Mouse (Mus musculus) right cerebral cortex, adult 18-20 months (tissue): Measurements from ENCODE around the gene Cd38.

Experiments used
- DNase-seq: peaks from one replicate; pipeline ENCODE4 v3.0.0; 2022; ENCODE audit warnings: mixed read lengths

Gene Cd38

DNA sequence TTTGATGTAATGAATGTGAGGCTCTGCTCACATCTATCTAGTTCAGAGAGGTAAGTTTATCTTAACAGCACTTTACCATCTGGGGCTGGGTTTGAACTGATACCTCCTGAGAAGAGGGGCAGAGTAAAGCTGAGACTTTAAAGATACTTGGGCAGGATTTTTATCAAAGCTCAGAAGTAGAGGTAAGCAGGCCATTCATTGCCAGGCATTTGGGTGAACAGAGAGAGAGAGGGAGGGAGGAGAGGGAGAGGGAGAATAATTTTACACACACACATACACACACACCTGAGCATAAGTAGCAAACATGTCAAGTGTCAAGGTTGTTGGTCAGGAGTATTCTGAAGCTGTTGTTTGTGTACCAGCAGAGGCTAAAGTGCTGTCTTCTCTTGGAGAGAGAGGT lies at the start of gene Cd38:
Cd38 (plus strand) TSS at position 301 of the 400 bp plus-strand sequence.
- DNase-seq: no peak

DNA sequence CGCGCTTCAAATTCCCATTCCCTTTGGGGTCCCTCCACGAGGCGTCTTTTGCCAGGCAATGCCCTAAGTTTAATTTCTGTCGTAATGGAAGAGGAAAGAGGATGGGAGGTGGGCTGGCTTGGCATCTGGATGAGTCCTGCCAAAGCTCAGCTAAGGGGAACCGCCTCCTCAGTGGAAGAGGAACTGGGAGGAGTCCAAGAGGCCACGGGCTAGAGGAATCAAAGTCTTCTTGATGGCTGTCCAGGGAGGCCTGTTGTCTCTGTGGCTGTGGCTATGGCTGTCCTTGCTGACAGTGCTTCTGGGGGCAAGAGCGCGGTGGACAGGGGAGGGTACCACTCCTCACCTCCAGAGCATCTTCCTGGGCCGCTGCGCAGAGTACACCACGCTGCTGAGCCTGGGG lies 49.7 kb upstream of the Cd38 start, which contains the start of gene Bst1:
Bst1 (plus strand) TSS at position 191 of the 400 bp plus-strand sequence.
- no peak for DNase-seq

DNA sequence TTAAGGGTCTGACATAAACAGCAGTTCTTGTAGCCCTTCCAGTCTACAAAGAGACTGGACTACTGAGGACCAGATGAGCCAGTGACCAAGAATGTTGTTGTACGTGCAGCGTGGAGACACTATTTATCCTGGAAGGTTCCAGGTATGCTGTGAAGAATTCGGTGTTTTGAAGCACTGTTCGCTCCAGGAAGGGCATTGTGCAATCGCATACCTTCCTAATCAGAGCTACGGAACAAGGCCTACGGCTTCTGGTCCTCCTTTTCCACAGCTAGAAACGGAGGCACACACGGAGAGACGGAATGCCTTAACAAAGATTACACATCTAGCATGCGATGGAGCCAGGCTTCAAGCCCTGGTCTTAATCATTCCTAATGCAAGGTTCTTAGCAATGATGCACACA lies 47.6 kb upstream of the Cd38 start:
- no peak for DNase-seq

DNA sequence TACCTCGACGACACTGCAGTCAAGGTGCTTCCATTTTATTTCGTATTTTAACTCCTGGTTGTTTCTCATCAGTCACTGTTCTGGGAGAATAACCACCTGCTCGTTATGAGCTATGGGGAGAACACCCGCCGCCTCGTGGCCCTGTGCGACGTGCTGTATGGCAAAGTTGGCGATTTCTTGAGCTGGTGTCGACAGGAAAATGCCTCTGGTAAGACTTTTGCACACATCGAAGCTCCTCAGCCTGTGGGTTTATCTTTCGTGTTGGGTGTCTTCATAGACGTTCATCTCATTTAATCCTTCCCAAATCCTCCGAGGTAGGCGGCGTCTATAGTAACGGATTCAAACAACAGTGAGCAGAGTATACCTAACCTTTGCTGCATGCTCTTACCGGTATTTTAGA lies 46.8 kb upstream of the Cd38 start, which contains the start of gene Fbxl5:
Fbxl5 (minus strand) TSS at position 101 of the 400 bp plus-strand sequence.
- no peak for DNase-seq

DNA sequence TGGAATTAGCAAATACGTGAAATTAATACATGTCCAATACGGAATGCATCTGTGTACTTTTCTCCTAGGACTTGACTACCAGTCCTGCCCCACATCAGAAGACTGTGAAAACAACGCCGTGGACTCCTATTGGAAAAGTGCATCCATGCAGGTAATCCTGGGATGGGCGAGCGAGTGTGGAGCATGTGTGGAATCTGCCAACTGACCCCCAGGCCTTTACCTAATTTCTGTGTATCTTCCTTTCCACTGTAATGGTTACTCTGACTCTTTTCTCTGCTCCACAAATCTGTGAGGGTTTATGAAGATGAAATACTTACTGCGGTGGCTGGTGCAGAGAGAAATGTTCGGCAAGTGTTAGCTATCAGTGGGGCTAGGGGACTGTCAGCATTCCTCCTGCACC lies 46.2 kb upstream of the Cd38 start:
- DNase-seq: no peak

DNA sequence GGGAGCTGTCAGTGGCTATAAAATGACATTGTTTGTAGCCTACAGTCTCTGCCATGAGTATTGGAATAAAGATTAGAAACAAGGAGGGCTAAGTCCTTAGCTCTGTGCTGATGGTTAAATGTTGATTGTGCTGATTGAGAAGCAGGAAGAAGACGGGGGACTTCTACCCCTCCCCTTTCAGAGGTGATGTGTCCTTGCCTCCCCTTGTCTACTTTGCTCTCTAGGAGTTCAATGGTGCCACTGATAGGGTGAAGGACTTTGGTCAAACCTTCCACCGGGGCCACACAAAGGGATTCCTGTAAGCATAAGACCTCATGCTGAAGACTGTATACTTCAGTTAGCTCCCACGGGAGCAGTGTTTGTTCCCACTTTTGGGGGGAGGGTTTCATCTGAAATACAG lies 45.5 kb upstream of the Cd38 start:
- DNase-seq: no peak

DNA sequence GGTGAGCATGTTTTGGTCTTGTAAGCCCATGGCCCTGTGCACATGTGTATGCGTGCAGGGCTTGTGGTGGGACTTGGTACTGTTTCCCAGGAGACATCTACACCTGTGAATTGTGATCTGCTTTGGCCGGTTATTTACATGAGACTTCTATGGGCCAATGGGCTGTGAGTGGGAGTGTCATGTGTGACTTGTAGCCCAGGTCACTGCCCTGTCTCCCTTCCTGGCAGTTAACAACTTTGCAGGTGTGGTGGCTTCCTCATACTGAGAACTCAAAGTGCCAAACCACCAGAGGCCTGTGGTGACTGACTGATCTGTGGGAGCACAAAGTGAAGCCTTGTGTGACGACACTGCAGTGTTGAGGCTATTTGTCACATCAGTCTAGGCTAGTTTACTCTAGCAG lies 43.8 kb upstream of the Cd38 start:
- DNase-seq: no peak

DNA sequence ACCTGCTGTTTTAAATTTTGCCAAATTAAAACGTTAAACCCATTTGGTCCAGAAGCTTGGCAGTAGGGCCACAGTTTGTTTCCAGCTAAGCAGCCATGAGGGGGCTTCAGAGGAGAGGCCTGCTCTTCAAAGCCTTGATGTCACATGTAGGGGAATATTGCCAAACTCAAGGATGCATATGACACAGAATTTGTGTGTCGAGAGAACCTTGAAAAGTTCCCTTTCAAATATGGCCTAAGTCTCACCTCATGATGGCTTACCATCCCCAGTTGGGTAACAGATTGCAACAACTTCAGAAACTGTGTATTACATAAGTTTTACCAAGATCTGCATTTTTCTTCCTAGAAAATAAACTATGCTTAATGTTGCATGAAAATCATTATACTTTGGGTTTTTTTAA lies 41.5 kb upstream of the Cd38 start:
- no peak for DNase-seq

DNA sequence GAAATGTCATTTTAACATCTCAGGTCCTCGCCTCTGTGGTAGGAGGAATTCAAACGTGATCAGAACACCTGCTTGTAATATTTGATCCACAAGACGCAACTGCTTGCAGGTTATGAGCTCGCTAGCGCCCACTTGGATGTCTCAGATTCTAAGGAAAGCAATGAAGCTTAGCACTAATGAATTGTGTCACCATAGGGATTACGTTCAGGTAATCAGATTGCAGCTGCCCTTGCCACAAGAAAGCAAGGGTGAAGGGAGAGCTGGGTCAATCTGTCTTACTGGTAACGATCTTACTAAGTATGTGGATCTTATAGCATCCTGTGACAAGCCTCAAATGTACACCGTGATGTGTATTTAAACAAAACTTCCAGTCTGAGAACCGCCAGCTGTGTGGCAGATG lies 41.0 kb upstream of the Cd38 start:
- DNase-seq: no peak

DNA sequence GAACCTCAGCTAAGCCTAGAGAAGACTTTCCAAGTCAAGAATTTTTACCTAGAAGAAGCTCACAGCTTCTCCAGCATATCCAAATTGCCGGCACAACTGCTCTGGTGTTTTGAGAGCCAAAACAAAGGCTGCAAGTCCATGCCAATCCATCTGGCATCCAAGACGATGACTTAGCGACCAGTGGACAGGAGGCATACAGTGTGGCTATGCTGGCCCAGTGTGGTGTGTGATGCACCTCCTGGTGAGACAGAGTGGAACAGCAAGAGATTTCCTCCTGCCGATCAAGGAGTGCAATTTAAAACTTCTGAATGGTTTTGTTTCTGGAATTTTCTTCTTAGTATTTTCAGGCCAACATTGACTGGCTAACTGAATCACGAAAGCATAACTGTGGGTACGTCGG lies 31.8 kb upstream of the Cd38 start:
- DNase-seq: no peak

DNA sequence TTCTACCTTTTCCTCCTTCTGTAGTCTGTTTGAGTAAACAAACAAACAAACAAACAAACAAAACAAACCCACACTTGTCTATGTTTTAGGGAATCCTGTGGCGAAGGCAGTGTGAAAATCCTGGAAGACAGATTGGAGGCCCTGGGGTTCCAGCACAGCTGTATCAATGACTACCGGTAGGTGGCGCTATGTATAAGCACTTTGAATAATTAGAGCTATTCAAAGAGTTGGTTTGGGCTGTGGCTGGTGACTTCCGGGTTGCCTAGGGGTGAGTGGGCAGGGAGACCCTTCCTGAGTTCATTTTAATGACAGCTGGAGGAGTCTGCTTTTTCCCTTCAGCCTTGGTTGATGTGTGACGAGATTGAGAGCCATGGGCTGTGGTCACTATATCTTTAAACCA lies 31.0 kb upstream of the Cd38 start:
- peak; percentile 35 for DNase-seq

DNA sequence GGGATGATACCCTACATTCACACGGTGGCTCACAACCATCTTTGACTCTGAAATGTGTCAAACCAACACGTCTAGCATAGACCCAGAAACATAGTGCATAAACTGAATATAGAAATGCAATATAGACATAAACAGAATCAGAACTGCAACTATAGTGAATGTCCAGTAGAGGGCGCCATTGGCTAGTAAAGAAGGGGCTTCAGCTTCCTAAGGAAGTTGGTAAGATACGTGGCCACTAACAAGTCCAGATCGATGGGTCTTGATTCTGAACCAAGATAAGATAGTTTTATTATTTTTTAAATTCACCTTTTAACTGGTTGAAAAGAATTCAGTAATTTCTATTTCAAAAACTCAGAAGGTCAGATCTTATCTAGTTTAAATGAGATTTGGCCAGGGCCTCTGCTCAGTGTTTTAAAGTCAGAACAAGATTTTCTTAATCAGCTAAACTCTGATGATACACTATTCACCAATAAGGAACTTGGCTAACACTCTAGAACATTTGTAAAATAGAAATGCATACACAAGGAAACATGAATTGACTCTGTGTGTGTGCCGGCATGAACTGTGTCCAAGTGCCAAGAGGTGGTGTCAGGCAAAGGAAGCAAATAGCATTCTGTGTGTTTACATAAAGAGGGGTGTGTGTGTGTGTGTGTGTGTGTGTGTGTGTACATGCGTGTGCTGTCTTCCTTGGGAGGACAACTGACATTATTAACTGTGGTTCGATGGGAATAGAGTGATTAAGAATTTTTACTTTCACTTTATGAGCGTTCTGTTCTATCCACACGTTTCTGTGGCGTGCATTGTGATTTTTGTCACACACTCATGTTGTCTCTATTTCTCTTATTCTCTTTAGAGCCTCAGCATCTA lies 27.0 kb upstream of the Cd38 start:
- DNase-seq: peak; percentile 43

DNA sequence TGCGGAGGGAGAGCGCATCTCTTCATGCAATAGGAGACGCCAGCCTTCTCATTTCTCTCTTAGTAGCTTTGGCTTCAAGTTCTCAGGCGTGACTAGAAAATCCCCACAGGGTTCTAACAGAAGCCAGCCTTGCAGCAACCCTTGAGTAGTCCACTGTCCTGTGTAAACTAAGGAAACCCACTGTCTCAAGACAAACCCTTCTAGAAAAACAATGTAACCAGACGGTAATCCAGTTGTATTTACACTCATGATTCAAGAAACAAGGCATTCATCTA lies 26.4 kb upstream of the Cd38 start:
- DNase-seq: no peak

DNA sequence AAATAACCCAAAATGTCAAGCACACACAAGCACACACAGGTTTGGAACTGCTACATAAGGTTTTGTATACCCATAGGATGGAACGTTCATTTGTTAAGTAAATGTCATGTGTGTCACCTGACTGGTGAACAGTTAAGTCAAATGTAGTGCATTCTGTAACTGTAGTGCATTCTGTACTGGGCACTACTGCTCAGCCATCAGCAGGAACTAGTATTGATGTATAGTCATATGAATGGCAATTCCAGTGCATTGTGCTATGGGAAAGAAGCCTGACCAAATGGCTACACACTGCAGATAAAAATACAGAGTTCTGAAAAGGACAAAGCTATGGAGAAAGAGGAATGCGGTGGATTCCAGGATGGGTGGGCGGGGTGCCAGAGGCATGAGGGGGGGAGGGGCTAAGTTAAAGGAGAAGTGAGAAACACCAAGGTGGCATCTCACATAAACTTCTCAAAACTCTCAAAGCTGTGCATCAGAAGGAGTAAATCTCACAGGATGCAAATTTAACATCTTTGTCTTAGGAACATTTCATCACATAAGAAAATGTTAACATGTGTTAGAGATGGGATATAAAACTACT lies 25.7 kb upstream of the Cd38 start:
- no peak for DNase-seq

DNA sequence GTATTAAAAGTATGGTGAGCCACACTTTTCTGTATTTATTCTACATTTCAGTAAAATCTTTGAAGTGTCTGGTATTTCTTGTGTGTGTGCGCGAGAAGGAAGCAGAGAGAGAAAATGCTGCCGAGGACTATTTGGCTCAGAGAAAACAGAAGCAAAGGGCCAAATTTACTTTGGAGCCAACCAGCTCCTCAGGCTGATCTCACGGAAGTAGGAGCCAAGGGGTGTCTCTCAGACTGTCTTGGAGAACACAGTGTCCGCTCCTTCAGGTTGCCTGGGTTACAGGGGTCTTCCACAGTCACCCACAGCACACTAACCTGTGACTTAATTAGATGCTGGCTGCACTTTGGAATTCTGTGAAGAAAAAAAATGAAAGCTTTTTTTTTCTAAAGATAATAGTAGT lies 23.3 kb upstream of the Cd38 start:
- DNase-seq: no peak

DNA sequence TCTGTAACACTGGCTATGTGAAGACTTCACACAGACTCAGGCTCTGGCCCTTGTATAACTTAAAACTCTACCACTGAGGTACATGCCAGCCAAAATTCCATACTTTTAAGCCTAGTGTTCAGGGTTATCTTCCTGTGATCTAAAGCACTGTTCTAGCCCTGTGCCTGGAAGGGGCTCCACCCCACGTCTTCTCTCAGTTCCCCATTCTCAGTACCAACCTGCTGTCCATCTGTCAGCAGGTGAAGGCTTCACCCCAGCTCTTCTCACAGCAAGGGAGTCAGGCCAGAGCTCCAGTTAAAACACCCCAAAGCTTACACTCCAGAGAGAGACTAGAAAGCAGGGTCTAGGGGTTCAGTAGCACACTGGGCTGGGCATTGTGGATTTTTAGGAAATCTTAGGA lies 22.7 kb upstream of the Cd38 start:
- no peak for DNase-seq

DNA sequence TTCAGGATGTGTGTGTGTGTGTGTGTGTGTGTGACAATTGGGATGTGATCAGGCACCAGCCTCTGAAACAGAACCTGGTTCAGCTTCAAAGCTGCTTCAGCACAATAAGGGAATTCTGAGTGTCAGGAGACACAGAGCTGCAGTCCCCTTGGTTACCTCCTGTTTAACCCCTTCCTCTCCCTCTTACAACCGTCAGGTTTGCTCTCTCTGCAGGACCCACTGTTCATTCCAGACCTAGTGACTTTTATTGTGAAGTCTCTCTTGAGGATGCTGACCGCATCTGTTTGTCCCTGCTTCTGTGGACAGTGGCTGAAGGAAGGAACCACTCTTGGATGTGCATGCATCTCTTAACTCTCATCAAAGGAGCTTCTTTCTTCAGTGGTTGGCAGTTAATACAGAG lies 22.1 kb upstream of the Cd38 start:
- DNase-seq: no peak

DNA sequence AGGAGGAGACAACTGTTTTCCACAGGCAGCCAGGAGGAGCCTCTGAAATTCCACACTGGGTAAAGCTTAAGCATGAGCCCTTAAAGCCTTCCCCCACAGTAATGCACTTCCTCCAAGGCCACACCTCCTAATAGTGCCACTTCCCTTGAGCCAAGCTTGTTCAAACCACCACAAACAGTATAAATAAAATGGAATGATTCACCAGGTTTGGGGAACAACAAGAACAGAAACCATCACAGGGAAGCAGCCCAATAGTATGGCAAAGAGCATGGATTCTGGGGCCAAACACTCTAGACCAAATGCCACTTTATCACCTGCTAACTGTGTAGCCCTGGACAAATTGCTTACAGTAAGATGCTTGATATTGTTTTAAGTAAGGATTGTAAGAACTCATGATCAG lies 20.8 kb upstream of the Cd38 start:
- no peak for DNase-seq

DNA sequence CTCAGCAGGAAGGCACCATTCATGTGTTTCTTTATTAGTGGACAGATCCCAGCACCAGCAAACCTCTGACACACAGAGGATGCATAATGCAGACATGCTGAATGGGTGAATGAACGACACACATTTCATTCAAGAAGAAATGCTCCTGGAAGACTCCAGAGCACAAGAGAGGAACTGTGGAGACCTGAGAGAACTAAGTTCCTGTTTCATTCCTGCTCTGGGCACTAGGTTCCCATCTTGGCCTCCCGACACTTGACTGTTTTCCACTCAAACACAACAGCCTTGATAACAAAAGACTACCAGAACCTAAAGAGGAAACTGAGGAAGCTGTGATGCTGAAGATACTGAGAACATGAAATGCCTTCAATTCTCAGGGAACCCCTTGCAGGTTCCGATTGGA lies 20.1 kb upstream of the Cd38 start:
- no peak for DNase-seq

DNA sequence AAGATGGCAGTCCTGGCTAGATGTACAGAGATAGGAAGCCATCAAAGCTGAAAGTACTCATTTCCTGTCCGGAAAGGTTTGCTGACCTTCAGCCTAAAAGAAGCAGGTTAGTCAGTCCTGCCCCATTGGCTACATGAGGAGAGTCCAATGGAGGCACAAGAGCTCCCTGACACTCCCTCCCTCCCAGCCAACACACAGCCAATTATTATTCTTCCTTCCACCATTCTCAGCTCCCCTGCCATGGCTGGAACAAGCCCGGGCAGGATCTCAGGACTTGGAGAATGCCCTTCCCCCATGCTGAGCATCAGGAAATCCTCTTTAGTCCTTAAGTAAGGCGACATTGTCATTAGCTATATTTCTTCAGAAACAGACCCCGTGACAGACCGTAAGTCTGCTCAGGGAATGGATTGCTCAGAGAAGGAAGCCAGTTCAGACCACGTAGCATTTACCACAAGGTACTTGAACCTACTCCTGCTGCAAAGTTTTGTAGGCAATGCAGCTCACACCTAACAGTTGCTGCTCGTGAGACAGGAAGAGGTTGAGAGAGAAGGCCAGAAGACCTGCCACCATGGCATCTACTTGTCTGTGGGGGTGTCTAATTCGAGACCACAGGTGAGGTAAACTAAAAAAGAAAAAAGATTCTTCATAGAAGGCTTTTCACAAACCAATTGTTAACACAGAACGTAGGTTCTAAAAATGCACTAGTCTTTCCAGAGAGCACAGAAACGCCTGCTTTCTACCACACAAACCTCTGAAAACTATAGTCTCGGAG lies 15.1 kb upstream of the Cd38 start:
- DNase-seq: no peak

DNA sequence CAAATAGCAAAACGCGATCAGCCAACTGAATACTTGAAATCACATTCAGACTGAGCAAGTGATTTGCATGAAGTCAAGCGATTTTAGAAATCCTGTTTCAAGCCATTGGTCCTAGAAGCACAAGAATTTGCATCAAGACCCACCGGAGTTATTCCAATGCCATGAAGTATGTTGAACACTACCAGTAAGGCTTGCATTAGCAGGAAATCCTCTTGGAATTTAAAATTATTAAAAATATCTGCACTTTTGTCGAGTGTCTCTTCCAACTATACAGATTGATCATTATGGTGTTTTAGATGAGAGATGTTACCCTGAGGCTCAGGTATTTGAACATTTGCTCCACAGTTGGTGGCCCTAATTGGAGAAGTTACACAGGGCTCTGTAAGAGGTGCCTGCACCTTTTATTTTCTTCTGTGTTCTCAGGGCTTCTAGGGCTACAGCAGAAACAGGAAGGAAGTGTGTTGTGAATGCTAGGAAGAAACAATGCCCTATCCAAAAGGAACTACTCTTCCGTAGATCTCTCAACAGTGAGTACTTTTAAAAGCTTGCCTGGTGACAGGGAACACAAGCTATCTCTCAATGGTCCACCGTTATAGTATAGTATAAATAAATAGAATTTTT lies 14.4 kb upstream of the Cd38 start:
- DNase-seq: no peak

DNA sequence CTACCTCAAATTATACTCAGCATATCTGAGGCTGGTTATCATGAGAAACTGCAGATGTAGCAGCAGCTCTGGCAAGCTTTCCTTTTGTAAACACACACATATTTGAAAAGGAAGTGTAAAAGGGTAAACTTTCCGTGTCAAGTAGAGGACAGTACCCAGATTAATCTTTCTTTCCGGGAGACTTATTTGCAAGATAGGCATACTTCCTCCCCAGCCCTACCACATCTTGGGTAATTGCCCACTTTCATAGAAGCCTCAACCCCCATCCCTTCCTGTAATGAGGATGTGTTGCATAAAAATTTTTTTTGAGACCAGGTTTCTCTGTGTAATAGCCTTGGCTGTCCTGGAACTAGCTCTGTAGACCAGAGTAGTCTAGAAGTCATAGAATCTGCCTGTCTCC lies 12.6 kb upstream of the Cd38 start:
- no peak for DNase-seq

DNA sequence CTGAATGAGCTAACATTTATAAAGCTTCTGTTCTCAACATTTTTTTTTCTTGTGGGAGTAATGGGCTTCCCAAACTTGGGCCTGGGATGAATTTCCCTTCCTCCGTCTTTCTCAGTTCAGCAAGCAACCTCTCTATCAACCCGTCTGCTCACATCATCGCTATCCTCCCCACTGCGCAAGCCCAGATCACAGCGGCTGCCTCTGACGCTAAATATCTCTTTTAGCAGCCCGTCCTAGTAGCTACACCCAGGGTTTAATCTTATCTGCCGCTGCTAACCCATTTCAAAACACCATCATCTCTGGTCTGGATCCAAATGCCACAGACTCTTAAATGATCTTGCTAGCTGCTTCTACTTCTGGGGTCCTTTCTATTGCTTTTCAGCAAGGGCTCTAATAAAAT lies 8.7 kb upstream of the Cd38 start:
- no peak for DNase-seq

DNA sequence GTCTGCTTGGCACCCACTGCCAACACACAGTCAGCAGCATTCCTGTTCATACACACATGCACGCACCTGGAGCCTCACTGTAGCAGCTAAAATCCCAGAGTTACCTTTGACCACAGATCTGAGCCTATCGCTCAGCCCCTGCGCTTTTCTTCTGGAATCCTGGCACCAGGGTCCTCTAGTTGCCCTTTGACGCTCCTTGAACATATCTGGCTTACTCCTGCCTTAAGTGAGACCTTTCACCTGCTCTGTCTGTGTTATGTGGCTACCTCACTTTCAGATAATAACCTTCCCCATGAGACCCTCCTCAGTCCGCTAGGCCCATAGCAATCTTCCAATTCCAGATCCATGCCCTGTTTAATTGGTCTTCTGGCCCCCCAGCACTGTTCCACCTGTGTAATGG lies 8.3 kb upstream of the Cd38 start:
- no peak for DNase-seq
